Mouse (Mus musculus): ENCODE measurements around the gene Pigf. TPM values are rescaled to one million over a fixed set of nuclear protein-coding genes. Genes with fewer than 3 reads are reported as not detected.

The Pigf gene
- total and polyA plus RNA-seq, 3 experiments, result 3.7 to 22.8 (median 14.7) TPM

DNA sequence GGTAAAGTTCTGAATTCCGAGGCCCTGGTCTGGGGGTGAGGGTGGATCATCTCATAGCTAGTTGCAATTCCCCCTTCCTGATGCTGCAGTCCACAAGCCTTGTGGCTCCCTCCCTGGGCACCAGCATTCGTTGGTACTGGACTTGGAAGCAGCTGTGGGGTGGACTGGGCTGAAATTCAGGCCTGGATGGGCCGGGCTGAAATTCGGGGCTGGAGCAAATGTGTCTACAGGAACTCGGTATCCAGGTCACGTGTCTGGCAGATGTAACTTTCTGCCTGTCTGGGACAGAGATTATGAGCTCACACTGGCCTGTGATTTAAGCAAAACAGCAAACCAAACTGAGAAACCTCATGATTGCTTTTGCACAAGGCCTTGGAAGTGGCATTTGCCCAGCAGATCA is 76.4 kb downstream of the Pigf start:
- DNase-seq (ENCODE audit: low spot score), result no peak
- Histone ChIP-seq H3K27me3 (ENCODE audit: insufficient read depth, low read length) (no peaks in the 10 kb centered on the region), H3K4me1 (ENCODE audit: insufficient read depth, low read depth, low read length) (no peaks in the 10 kb centered on the region), H3K4me3 (ENCODE audit: low read depth, low read length) (no peak overlapping the region), H3K9me3 (replicated peaks) (peaks cover 14% of the 10 kb centered on the region), H3K36me3 (replicated peaks) (no peaks in the 10 kb centered on the region)
- no peak for ATAC-seq (ENCODE audit: extremely low read depth, insufficient number of reproducible peaks, low FRiP score, poor library complexity, severe bottlenecking)
- TF ChIP-seq TAL1 (conservative IDR thresholded peaks at IDR 0.05; ENCODE audit: low read depth, low read length) (no peak), GATA2 (IDR thresholded peaks at IDR 0.05; ENCODE audit: borderline replicate concordance, low read depth, low read length) (no peak), CTCF (IDR thresholded peaks at IDR 0.05; ENCODE audit: low read depth, low read length) (no peak), POLR2AphosphoS5 (IDR thresholded peaks at IDR 0.05; ENCODE audit: insufficient replicate concordance, low read depth, low read length) (no peak), GATA1 (IDR thresholded peaks at IDR 0.05; ENCODE audit: borderline replicate concordance, low read length) (no peak)

DNA sequence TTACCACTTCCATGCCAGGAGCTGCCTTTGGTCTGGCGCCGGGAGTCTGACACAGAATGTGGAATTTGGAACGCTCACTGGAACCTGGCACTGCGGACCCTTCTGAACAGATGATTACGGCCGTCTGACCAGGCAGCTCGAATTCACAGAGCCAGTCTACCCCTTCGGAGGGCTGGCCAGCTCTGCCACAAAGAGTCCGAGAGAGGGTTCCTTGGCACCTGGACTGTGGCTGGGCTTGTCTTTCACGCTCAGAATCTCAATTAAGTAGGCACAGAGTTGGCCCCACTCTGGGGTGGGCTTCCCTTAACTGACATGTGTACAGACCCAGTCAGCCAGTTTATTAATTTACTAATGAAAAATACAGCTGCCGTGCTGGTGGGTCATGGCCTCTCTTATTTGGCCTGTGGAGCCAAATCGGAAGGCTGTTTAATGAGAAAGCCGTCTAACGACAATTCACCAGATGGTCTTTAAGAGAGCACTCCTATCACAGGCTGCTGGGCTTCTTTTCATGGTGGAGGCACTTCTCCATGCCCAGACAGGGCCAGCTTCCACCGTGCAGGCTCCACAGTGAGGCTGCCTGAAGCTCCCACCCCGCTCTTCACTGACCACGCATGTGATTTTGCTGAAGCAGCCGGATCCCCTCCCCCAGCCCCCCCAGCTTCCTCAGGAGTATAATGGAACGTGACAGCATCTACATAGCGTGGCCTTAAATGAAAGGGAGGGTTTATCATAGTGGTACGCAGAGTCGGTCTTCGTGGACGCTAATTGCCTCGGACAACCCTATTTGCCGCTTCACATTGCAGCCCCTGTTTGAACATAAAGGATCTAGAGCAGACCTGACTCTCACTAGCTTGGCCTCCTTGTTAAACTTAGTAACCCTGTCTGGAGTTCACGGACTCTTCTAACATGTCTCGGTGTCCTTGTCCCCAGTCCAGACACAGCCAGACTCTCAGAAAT is 77.1 kb downstream of the Pigf start, which contains the start of gene Atp6v1e2:
Atp6v1e2 (minus strand) TSS at position 58 of the 957 bp plus-strand sequence.
- ATAC-seq (ENCODE audit: extremely low read depth, insufficient number of reproducible peaks, low FRiP score, poor library complexity, severe bottlenecking) (no peak), DNase-seq (ENCODE audit: low spot score) (no peak)
- no peaks in the 10 kb centered on the region for H3K4me1 ChIP-seq (ENCODE audit: insufficient read depth, low read depth, low read length)
- H3K36me3 ChIP-seq (replicated peaks), result no peaks in the 10 kb centered on the region
- no peaks in the 10 kb centered on the region for H3K27me3 ChIP-seq (ENCODE audit: insufficient read depth, low read length)
- TF ChIP-seq TAL1 (conservative IDR thresholded peaks at IDR 0.05; ENCODE audit: low read depth, low read length) (no peak), POLR2AphosphoS5 (IDR thresholded peaks at IDR 0.05; ENCODE audit: insufficient replicate concordance, low read depth, low read length) (no peak), GATA2 (IDR thresholded peaks at IDR 0.05; ENCODE audit: borderline replicate concordance, low read depth, low read length) (no peak), GATA1 (IDR thresholded peaks at IDR 0.05; ENCODE audit: borderline replicate concordance, low read length) (no peak), CTCF (IDR thresholded peaks at IDR 0.05; ENCODE audit: low read depth, low read length) (no peak)
- no peak within 1 kb of the TSS for H3K4me3 ChIP-seq (ENCODE audit: low read depth, low read length)
- peaks cover 14% of the 10 kb centered on the region for H3K9me3 ChIP-seq (replicated peaks)

Other genes starting within 250 kb of the Pigf start
- gene Tmem247, start 108.1 kb downstream of the Pigf start, total RNA-seq (2014; fragmentation: Nextera tagmentation), result not detected in 2 replicates
- gene Tmem247, start 108.1 kb downstream of the Pigf start, total RNA-seq (2017), result not detected in 2 replicates
- gene Tmem247, start 108.1 kb downstream of the Pigf start, polyA plus RNA-seq (2012), result not detected in 2 replicates
- not detected in 2 replicates for gene Atp6v1e2, start 77.5 kb downstream of the Pigf start, total RNA-seq (2014; fragmentation: Nextera tagmentation)
- gene Atp6v1e2, start 77.5 kb downstream of the Pigf start, total RNA-seq (2017), result not detected in 2 replicates
- not detected in 2 replicates for gene Atp6v1e2, start 77.5 kb downstream of the Pigf start, polyA plus RNA-seq (2012)
- 0.60 and 1.2 TPM in 2 replicates for gene Rhoq, start 62.3 kb downstream of the Pigf start, total RNA-seq (2014; fragmentation: Nextera tagmentation)
- gene Rhoq, start 62.3 kb downstream of the Pigf start, total RNA-seq (2017), result 2.3 and 2.4 TPM in 2 replicates
- 0.08 and 0.15 TPM in 2 replicates for gene Rhoq, start 62.3 kb downstream of the Pigf start, polyA plus RNA-seq (2012)
- 93.0 and 116 TPM in 2 replicates for gene Cript, start 144 bp upstream of the Pigf start, total RNA-seq (2014; fragmentation: Nextera tagmentation)
- 100 and 108 TPM in 2 replicates for gene Cript, start 144 bp upstream of the Pigf start, total RNA-seq (2017)
- 2.7 and 3.2 TPM in 2 replicates for gene Cript, start 144 bp upstream of the Pigf start, polyA plus RNA-seq (2012)
- gene Socs5, start 82.3 kb upstream of the Pigf start, total RNA-seq (2014; fragmentation: Nextera tagmentation), result 13.7 and 14.2 TPM in 2 replicates
- 7.0 and 7.9 TPM in 2 replicates for gene Socs5, start 82.3 kb upstream of the Pigf start, total RNA-seq (2017)
- 11.1 and 12.4 TPM in 2 replicates for gene Socs5, start 82.3 kb upstream of the Pigf start, polyA plus RNA-seq (2012)
- 11.0 and 15.4 TPM in 2 replicates for gene Mcfd2, start 240.5 kb upstream of the Pigf start, total RNA-seq (2014; fragmentation: Nextera tagmentation)
- gene Mcfd2, start 240.5 kb upstream of the Pigf start, total RNA-seq (2017), result 34.4 and 34.6 TPM in 2 replicates
- gene Mcfd2, start 240.5 kb upstream of the Pigf start, polyA plus RNA-seq (2012), result 4.0 and 5.3 TPM in 2 replicates